Mouse (Mus musculus) left cerebral cortex, postnatal 14 days (tissue): Measurements from ENCODE around the gene Nrbf2. TPM values are rescaled to one million over a fixed set of nuclear protein-coding genes. Genes with fewer than 3 reads are reported as not detected.
A peak's percentile ranks its signal among the peaks of the same experiment; 100 is the strongest.

Experiments
- DNase-seq, 2 experiments: peaks; one replicate each; pipeline ENCODE4 v3.0.0; 2021 to 2022; ENCODE audit warnings: low spot score in 2 of 2, mixed read lengths in 1 of 2
- intact Hi-C: fragments of 180-260 bp; cut with DNase I; formaldehyde crosslinking; loops from one replicate; pipeline ENCODE4 v1.15.1; 2025
- total RNA-seq, 2 experiments: library from RNA; stranded (reverse); gene quantifications; 2 replicates each; pipeline ENCODE4 v1.2.3; 2021

The Nrbf2 gene
- total RNA-seq, 2 experiments from 2014 or later = 15.7 to 16.1 TPM

GRCm38 (mm10) chr10:67297175-67297855 is 12.2 kb upstream of the Nrbf2 start:
- DNase-seq = no peak
- intact Hi-C loops = no loop called here

- intact Hi-C loops = no loop called here
- DNase-seq = no peak
Observed at GRCm38 (mm10) chr10:67296482-67297152, 11.5 kb upstream of the Nrbf2 start.

- intact Hi-C loops = no loop called here
- DNase-seq = no peak
Observed at GRCm38 (mm10) chr10:67295938-67296466, 10.9 kb upstream of the Nrbf2 start.

GRCm38 (mm10) chr10:67295331-67295730 is 10.2 kb upstream of the Nrbf2 start:
- intact Hi-C loops = no loop called here
- no peak for DNase-seq

GRCm38 (mm10) chr10:67291087-67291486 is 6.0 kb upstream of the Nrbf2 start:
- intact Hi-C loops = no loop called here
- no peak for DNase-seq

GRCm38 (mm10) chr10:67290622-67291021 is 5.5 kb upstream of the Nrbf2 start:
- intact Hi-C loops = no loop called here
- DNase-seq = no peak

GRCm38 (mm10) chr10:67287877-67288276 is 2.8 kb upstream of the Nrbf2 start:
- intact Hi-C loops = no loop called here
- DNase-seq = peak; percentile 68 to 83

GRCm38 (mm10) chr10:67284761-67285175 is 337 bp downstream of the Nrbf2 start:
- DNase-seq = peak in 1 of 2 experiments; percentile 15
- intact Hi-C loops = no loop called here

GRCm38 (mm10) chr10:67284311-67284710 is 794 bp downstream of the Nrbf2 start:
- DNase-seq = peak in 1 of 2 experiments; percentile 24
- intact Hi-C loops = no loop called here

GRCm38 (mm10) chr10:67283516-67283915 is 1.6 kb downstream of the Nrbf2 start:
- intact Hi-C loops = no loop called here

GRCm38 (mm10) chr10:67282531-67282930 is 2.6 kb downstream of the Nrbf2 start:
- intact Hi-C loops = no loop called here
- no peak for DNase-seq

More at GRCm38 (mm10) chr10:67283516-67283915, 1.6 kb downstream of the Nrbf2 start:
- DNase-seq = no peak

GRCm38 (mm10) chr10:67281852-67282251 is 3.3 kb downstream of the Nrbf2 start:
- intact Hi-C loops = no loop called here
- DNase-seq = no peak

- intact Hi-C loops = no loop called here
Observed at GRCm38 (mm10) chr10:67275916-67276315, 9.2 kb downstream of the Nrbf2 start.

GRCm38 (mm10) chr10:67264852-67265251 is 20.3 kb downstream of the Nrbf2 start:
- DNase-seq = peak; percentile 69 to 70
- intact Hi-C loops = loop anchor here (2.0 kb wide), 1 partner anchor 46 kb away; no protein-coding TSS in a partner anchor

More at GRCm38 (mm10) chr10:67275916-67276315, 9.2 kb downstream of the Nrbf2 start:
- DNase-seq = no peak

- intact Hi-C loops = no loop called here
Observed at GRCm38 (mm10) chr10:67253115-67253514, 32.0 kb downstream of the Nrbf2 start.

GRCm38 (mm10) chr10:67252353-67252752 is 32.8 kb downstream of the Nrbf2 start:
- intact Hi-C loops = no loop called here
- DNase-seq = no peak

More at GRCm38 (mm10) chr10:67253115-67253514, 32.0 kb downstream of the Nrbf2 start:
- no peak for DNase-seq

GRCm38 (mm10) chr10:67250846-67251245 is 34.3 kb downstream of the Nrbf2 start:
- intact Hi-C loops = no loop called here
- peak in 1 of 2 experiments; percentile 53 for DNase-seq

- intact Hi-C loops = no loop called here
- peak; percentile 31 to 55 for DNase-seq
Observed at GRCm38 (mm10) chr10:67249486-67249885, 35.6 kb downstream of the Nrbf2 start.

- intact Hi-C loops = no loop called here
- DNase-seq = peak; percentile 63 to 75
Observed at GRCm38 (mm10) chr10:67247145-67247544, 38.0 kb downstream of the Nrbf2 start.

- DNase-seq = no peak
- intact Hi-C loops = no loop called here
Observed at GRCm38 (mm10) chr10:67230439-67230838, 54.7 kb downstream of the Nrbf2 start.
